Mouse (Mus musculus) liver, embryonic 11.5 days (tissue): ENCODE measurements at regions not wholly inside any gene's neighbourhood (a gene's known extent, or its start where the extent isn't known, plus 50 kb on each side); places are given as distances from the start of the nearest gene placed in this dataset.

Experiments used
- ATAC-seq: fragments of 200-750 bp; cut with Nextera tagmentation; replicated peaks from 2 replicates; pipeline ENCODE4 v1.8.0; 2017; ENCODE audit warnings: moderate number of reproducible peaks, mild to moderate bottlenecking, moderate TSS enrichment, moderate library complexity; ENCODE audit not compliant: low FRiP score
- DNase-seq: peaks from one replicate; pipeline ENCODE4 v3.0.0-alpha.2; 2017; ENCODE audit warnings: low spot score
- H3K27ac ChIP-seq: fragments of 300-500 bp; sonication (generic); 2 replicates; pipeline ENCODE4 v1.5.1; 2014; ENCODE audit warnings: mild to moderate bottlenecking, low read depth, low read length, control low read depth
- H3K27me3 ChIP-seq: fragments of 300-500 bp; sonication (generic); replicated peaks from 2 replicates; pipeline ENCODE4 v1.6.1; 2014; ENCODE audit warnings: low read length, mixed read lengths; ENCODE audit not compliant: control insufficient read depth, insufficient read depth
- H3K36me3 ChIP-seq: fragments of 300-500 bp; sonication (generic); 2 replicates; pipeline ENCODE4 v1.6.1; 2014; ENCODE audit warnings: mild to moderate bottlenecking, low read length, moderate library complexity, mixed read lengths; ENCODE audit not compliant: control insufficient read depth, insufficient read depth
- H3K4me1 ChIP-seq: fragments of 300-500 bp; sonication (generic); replicated peaks from 2 replicates; pipeline ENCODE4 v1.6.1; 2014; ENCODE audit warnings: low read length, mixed read lengths; ENCODE audit not compliant: control insufficient read depth, insufficient read depth
- H3K4me2 ChIP-seq: fragments of 300-500 bp; sonication (generic); 2 replicates; pipeline ENCODE4 v1.6.1; 2014; ENCODE audit warnings: mild to moderate bottlenecking, control low read depth, moderate library complexity
- H3K4me3 ChIP-seq: fragments of 300-500 bp; sonication (generic); 2 replicates; pipeline ENCODE4 v1.5.1; 2014; ENCODE audit warnings: low read depth, low read length, control low read depth
- H3K9ac ChIP-seq: fragments of 300-500 bp; sonication (generic); 2 replicates; pipeline ENCODE4 v1.6.1; 2014; ENCODE audit warnings: low read depth, low read length, control low read depth
- H3K9me3 ChIP-seq: fragments of 300-500 bp; sonication (generic); 2 replicates; pipeline ENCODE4 v1.6.1; 2016; ENCODE audit warnings: low read length, inconsistent platforms, mixed read lengths; ENCODE audit not compliant: control insufficient read depth
- WGBS: fragments of 180-500 bp; shearing (Covaris S2); extraction: QIAGEN DNeasy Blood & Tissue Kit; methylation state at CpG from one replicate; pipeline ENCODE4 v1.1.7; 2014; 5-methylcytosine and 5-hydroxymethylcytosine counted together

DNA sequence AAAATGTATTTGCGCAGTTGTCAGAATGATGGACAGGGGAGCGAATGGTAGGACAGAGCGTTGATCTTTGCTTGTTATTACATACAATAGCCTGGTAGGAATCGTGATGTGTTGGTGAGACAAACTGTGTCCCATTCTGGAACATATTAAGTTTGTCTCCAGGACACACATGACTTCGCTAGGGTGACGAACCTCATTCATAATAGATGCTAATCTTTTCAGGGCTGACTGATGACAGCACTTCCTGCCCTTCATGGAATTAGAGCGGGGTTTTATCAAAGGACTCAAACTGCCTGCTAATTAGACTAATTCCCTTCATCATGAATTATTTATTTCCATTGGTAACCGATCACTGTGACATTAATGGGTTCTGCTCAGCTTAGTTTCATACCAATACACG lies 122.0 kb downstream of the Cdca7 start:
- Histone ChIP-seq H3K4me1 (no peaks in the 10 kb centered on the region), H3K9ac (no peak overlapping the region), H3K36me3 (no peaks in the 10 kb centered on the region), H3K9me3 (no peaks in the 10 kb centered on the region), H3K4me3 (no peak overlapping the region), H3K27ac (no peak overlapping the region), H3K4me2 (no peak overlapping the region), H3K27me3 (no peaks in the 10 kb centered on the region)
- whole genome bisulfite sequencing, result 66% methylated on average over 9 of the region's 9 CpGs
- DNase-seq (no peak), ATAC-seq (no peak)

- ATAC-seq, result no peak
- no peak overlapping the region for H3K4me3 ChIP-seq
- no peak overlapping the region for H3K9ac ChIP-seq
- no peaks in the 10 kb centered on the region for H3K27me3 ChIP-seq
- H3K9me3 ChIP-seq, result no peaks in the 10 kb centered on the region
- no peak overlapping the region for H3K4me2 ChIP-seq
- no peaks in the 10 kb centered on the region for H3K4me1 ChIP-seq
- no peaks in the 10 kb centered on the region for H3K36me3 ChIP-seq
- H3K27ac ChIP-seq, result no peak overlapping the region
- no peak for DNase-seq
Observed at GRCm38 (mm10) chr2:72600723-72601122, 124.8 kb downstream of the Cdca7 start.

DNA sequence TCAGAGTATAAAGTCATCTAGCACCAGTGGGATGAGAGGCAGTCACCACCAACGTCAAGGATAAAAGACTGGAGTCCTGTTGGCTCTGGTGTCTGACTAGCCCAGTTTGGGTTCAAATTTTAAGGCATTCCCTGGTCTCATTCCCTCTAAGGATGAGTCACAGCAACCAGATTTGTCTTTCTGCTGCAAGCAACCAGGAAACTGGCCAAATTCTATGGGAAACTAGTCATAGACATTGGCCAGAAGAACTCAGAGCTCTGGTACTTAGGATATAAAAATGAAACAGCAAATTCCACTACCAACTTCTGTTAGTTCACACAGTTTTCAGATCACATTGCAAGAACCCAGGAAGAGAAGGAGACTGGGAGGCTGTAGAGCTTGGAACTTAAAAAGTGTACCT lies 126.2 kb downstream of the Cdca7 start:
- 59% methylated on average over 1 of the region's 1 CpGs for WGBS
- no peaks in the 10 kb centered on the region for H3K27me3 ChIP-seq
- no peaks in the 10 kb centered on the region for H3K36me3 ChIP-seq
- no peak overlapping the region for H3K27ac ChIP-seq
- H3K4me3 ChIP-seq, result no peak overlapping the region
- no peak overlapping the region for H3K4me2 ChIP-seq
- no peaks in the 10 kb centered on the region for H3K9me3 ChIP-seq
- ATAC-seq (no peak), DNase-seq (no peak)
- H3K9ac ChIP-seq, result no peak overlapping the region
- H3K4me1 ChIP-seq, result no peaks in the 10 kb centered on the region

GRCm38 (mm10) chr2:72612221-72612620 lies 136.3 kb downstream of the Cdca7 start:
- Histone ChIP-seq H3K27ac (no peak overlapping the region), H3K4me1 (no peaks in the 10 kb centered on the region), H3K4me3 (no peak overlapping the region), H3K36me3 (no peaks in the 10 kb centered on the region), H3K9ac (no peak overlapping the region), H3K27me3 (no peaks in the 10 kb centered on the region), H3K9me3 (no peaks in the 10 kb centered on the region), H3K4me2 (no peak overlapping the region)
- DNase-seq, result no peak
- ATAC-seq, result no peak
- 89% methylated on average over 3 of the region's 3 CpGs for WGBS

DNA sequence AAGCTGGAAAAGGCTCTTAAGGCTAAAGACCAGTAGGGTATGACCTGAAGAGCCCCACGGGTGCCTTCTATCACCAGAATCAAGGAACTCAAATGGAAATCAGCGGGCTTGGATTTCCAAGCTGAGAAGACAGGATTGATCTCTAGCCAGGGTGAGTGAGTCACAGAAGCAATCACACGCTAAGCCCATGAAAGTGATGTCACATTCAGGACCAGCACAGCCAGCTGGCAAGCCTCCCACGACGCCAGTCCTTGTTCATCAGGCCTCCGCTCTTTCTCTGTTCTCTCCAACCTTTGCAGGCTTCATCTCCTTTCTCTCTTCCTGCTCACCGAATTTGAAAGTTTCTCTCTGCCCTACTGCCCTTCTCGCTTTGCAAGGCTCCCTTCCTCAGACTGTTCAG lies 138.3 kb downstream of the Cdca7 start:
- Histone ChIP-seq H3K4me2 (no peak overlapping the region), H3K4me3 (no peak overlapping the region), H3K4me1 (no peaks in the 10 kb centered on the region), H3K27me3 (no peaks in the 10 kb centered on the region), H3K27ac (no peak overlapping the region), H3K36me3 (no peaks in the 10 kb centered on the region), H3K9ac (no peak overlapping the region), H3K9me3 (no peaks in the 10 kb centered on the region)
- WGBS, result 69% methylated on average over 8 of the region's 8 CpGs
- ATAC-seq, result no peak
- DNase-seq, result no peak

GRCm38 (mm10) chr2:72615869-72616268 lies 139.9 kb downstream of the Cdca7 start:
- Histone ChIP-seq H3K27ac (no peak overlapping the region), H3K27me3 (no peaks in the 10 kb centered on the region), H3K4me3 (no peak overlapping the region), H3K9ac (no peak overlapping the region), H3K9me3 (no peaks in the 10 kb centered on the region), H3K4me2 (no peak overlapping the region), H3K4me1 (peaks cover 2% of the 10 kb centered on the region; the same call in 1 of the 2 replicates), H3K36me3 (no peaks in the 10 kb centered on the region)
- ATAC-seq, result peak; percentile 66
- DNase-seq, result no peak
- 73% methylated on average over 2 of the region's 2 CpGs for WGBS

DNA sequence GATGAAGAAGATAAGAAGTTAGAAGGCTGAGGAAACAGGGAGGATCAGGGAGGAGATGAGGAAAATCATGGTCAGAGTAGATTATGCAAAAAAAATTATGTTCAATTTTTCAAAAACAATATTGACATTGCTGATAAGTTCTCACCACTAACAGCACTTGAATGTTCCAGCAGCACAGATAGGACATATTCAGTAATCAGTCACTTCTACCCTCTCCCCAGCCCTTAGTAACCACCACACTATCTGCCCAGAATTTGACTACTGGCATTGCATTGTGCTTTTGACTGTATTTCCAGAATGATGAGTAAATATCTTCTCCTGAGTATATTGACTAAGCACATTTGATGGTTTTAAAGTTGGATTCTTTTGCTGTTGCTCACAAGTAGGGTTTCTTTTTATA lies 140.5 kb downstream of the Cdca7 start:
- H3K4me3 ChIP-seq, result no peak overlapping the region
- H3K4me2 ChIP-seq, result no peak overlapping the region
- H3K27me3 ChIP-seq, result 0 out of 2 replicates have a peak, but pooled peaks cover under 1% of the 10 kb centered on the region
- H3K4me1 ChIP-seq, result peaks cover 2% of the 10 kb centered on the region; the same call in 1 of the 2 replicates
- H3K9me3 ChIP-seq, result no peaks in the 10 kb centered on the region
- H3K9ac ChIP-seq, result no peak overlapping the region
- H3K36me3 ChIP-seq, result no peaks in the 10 kb centered on the region
- DNase-seq (no peak), ATAC-seq (peak; percentile 57)
- H3K27ac ChIP-seq, result no peak overlapping the region

GRCm38 (mm10) chr2:72619446-72619845 lies 143.5 kb downstream of the Cdca7 start:
- no peaks in the 10 kb centered on the region for H3K36me3 ChIP-seq
- 0 out of 2 replicates have a peak, but pooled peaks cover 3% of the 10 kb centered on the region for H3K27me3 ChIP-seq
- peaks cover 2% of the 10 kb centered on the region; the same call in 1 of the 2 replicates for H3K4me1 ChIP-seq
- H3K27ac ChIP-seq, result no peak overlapping the region
- WGBS, result 57% methylated on average over 4 of the region's 4 CpGs
- DNase-seq, result no peak
- H3K4me3 ChIP-seq, result no peak overlapping the region
- ATAC-seq, result no peak
- no peaks in the 10 kb centered on the region for H3K9me3 ChIP-seq
- H3K9ac ChIP-seq, result no peak overlapping the region
- H3K4me2 ChIP-seq, result no peak overlapping the region

DNA sequence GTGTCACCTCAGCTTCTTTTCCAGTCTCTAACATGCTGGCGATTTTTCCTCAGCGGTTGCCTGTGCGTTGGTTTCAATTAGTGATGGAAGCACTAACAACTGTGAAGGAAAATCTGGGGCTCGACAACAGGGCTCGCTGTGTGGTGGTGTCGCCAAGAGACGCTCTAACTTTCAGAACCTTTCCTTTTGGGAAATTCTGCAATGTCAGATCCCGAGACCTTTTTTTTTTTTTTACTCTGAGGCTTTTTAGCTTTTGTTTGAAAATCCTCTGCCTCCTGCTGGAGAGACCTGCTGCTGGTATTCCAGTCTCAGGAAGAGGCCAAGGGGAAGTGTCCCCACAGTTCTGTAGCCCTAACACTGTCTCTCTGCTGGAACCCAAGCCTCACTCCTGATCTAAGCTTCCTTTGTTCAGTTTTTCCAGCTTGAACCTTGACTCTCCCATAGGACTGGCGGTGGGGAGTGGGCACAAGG lies 144.3 kb downstream of the Cdca7 start:
- ATAC-seq, result no peak
- DNase-seq, result no peak
- no peak overlapping the region for H3K9ac ChIP-seq
- 8% methylated on average over 9 of the region's 9 CpGs for WGBS
- H3K36me3 ChIP-seq, result no peaks in the 10 kb centered on the region
- peak overlapping the region; percentile 20; the same call in 1 of the 2 replicates for H3K4me3 ChIP-seq
- no peaks in the 10 kb centered on the region for H3K9me3 ChIP-seq
- H3K27ac ChIP-seq, result no peak overlapping the region
- H3K4me1 ChIP-seq, result peaks cover 2% of the 10 kb centered on the region; the same call in 1 of the 2 replicates
- H3K27me3 ChIP-seq, result 0 out of 2 replicates have a peak, but pooled peaks cover 3% of the 10 kb centered on the region
- H3K4me2 ChIP-seq, result peak overlapping the region; percentile 49
